Mouse (Mus musculus) inflammation-experienced regulatory T-cells (primary cell): ENCODE results near the gene Fads3. TPM values are rescaled to one million over a fixed set of nuclear protein-coding genes. Genes with fewer than 3 reads are reported as not detected.

Experiments used
- polyA plus RNA-seq, 2 experiments: library from polyadenylated mRNA; unstranded; fragments of 100-300 nt; shearing (Covaris generic); gene quantifications; one replicate each; pipeline ENCODE4 v1.2.1; 2017

Gene Fads3
- under 1 TPM in 1 of 2 experiments, not detected in 1; 0.75 TPM for polyA plus RNA-seq

DNA sequence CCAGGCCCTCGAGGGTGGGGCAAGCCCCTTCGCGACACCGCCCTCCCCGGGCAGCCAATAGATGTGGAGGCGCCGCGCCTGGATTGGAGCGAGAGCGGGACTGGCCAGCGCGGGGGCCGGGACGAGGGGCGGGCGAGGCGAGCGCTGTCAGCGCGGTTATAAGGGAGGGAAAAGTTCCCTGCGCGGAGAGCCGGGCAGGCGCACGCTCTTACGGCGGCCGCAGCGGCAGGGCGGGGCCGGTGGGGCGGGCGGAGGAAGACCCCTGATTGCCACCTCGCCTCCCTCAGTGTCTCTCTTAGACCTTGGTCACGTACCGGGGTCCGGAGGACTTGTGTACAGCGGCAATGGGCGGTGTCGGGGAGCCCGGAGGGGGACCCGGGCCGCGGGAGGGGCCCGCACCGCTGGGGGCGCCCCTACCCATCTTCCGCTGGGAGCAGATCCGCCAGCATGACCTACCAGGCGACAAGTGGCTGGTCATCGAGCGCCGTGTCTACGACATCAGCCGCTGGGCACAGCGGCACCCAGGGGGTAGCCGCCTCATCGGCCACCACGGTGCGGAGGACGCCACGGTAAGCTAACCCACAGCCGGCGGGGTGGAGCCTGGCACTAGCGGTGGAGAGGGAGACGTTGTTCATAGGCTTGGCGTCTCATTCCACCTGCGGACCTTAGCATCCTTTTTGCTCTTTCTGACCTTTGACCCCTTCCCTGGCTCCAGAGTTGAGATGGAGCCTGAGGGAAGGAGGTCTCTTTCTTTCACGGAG lies at the start of gene Fads3:
TSS of gene Fads3 (plus strand) at position 182 of the 761 bp plus-strand sequence.

GRCm38 (mm10) chr19:10001206-10001969 lies 40.0 kb upstream of the Fads3 start, which contains the start of the genes Best1 and Rab3il1:
Gene Best1, minus strand, starts transcription at chr19:10001633.
Gene Rab3il1, plus strand, starts transcription at chr19:10001669.

DNA sequence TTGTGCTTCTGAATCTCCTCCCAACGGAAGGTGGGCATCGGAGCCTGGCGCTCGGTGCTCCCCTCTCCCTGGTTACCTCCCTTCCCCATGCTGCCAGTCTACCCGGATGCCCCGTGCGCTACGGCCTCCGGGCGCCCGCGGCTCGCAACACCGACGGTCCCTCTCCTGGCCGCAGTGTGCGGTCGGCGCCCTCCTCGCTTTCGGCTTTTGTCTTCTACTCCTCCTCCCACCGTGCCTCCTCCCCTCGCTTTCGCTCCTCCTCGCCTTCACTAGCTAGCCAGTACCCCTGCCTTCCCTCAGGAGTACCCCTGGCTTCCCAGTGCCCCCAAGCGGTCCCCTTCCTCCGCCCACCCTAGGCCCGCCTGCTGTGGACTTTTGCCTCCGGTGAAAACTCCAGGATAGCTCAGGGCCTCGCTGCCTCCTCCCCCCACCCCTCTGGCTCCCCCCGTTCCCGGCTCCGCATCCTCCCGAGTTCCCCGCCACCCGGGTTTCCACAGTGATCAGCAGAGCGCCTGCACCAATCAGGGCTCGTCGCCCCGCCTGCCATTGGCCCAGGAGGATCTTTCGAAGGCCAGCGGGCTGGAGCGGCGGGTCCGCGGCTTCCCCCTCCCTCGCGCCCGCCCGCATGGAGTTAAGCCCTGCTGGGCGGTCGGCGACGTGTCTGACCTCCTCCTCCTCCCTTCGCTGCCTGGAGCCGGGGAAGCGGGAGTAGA lies 60.1 kb downstream of the Fads3 start, which contains the start of gene Fads2:
TSS of gene Fads2 (minus strand) at position 406 of the 713 bp plus-strand sequence.

Other genes starting within 250 kb of the Fads3 start
- not detected for gene Scgb2a2, start 194.0 kb upstream of the Fads3 start, polyA plus RNA-seq
- gene Incenp, start 142.0 kb upstream of the Fads3 start, polyA plus RNA-seq: 10 to 100 TPM; 37.1 to 42.8 TPM
- gene Fth1, start 61.0 kb upstream of the Fads3 start, polyA plus RNA-seq: 1,000 to 10,000 TPM; 2,093 to 2,421 TPM
- under 1 TPM in 1 of 2 experiments, not detected in 1; 0.33 TPM for gene Best1, start 39.9 kb upstream of the Fads3 start, polyA plus RNA-seq
- gene Rab3il1, start 39.9 kb upstream of the Fads3 start, polyA plus RNA-seq: under 1 TPM; 0.27 to 0.37 TPM
- 1 to 10 TPM in 1 of 2 experiments, under 1 TPM in 1; 0.33 to 1.3 TPM for gene Fads2, start 60.2 kb downstream of the Fads3 start, polyA plus RNA-seq
- 10 to 100 TPM; 13.1 to 14.9 TPM for gene Fads1, start 141.3 kb downstream of the Fads3 start, polyA plus RNA-seq
- 100 to 1,000 TPM; 254 to 276 TPM for gene Tmem258, start 162.4 kb downstream of the Fads3 start, polyA plus RNA-seq
- gene Fen1, start 162.6 kb downstream of the Fads3 start, polyA plus RNA-seq: 10 to 100 TPM; 19.2 to 34.8 TPM
- 1 to 10 TPM in 1 of 2 experiments, under 1 TPM in 1; 0.19 to 2.5 TPM for gene Myrf, start 199.2 kb downstream of the Fads3 start, polyA plus RNA-seq